Mouse (Mus musculus): Measurements from ENCODE around the gene Cdh18.
"Not testable (repeated sequence)": the region's sequence is repeated elsewhere in the genome, so short reads cannot be mapped to it uniquely, and the experiment has no call there.

The Cdh18 gene

DNA sequence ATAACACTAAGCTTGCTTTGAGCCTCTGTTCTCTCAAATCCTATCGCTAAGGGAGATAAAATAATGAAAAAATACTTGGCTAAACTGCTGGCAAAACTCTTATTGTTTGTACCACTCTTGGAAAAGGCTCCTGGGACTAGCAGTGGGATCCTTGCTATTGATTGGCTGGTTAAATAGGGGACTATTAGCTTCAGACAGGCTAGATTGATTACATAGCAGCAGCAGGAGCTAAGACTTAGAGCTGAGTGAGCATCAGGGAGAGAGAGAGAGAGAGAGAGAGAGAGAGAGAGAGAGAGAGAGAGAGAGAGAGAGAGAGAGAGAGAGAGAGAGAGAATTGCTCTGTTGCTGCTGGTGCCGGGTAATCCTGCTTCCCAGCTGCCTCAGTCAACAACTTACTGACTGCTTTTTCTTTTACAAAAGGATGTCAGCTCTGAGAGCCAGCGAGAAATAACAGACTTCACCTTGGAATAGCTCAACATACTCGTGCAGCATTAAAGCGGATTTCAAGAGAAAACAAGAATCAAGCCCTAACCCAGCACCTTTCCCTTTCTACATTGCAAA is at the start of gene Cdh18:
Gene Cdh18 (plus strand): TSS at position 312 of the 561 bp plus-strand sequence.
- DNase-seq (ENCODE audit: low spot score in 2 of 2) = no peak

DNA sequence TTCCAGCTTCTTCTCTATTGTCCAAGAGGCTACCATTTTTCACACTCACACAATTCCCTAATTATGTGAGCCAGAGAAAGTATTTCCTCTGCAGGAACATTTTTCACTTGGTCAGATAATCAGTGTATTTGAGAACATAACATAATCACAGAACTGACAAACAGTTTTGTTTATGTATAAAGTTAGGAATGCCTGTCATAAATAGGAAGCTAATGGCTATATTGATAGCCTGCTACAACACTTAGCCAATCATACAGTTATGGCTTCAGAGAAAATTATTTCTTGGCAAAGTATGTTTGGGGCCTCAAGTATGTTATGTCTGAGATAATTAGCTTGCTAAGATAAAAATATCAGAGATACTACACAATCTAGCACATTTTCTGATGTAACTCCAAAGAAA is 37.6 kb upstream of the Cdh18 start:
- no peak for DNase-seq (ENCODE audit: low spot score in 2 of 2)

- no peak for DNase-seq (ENCODE audit: low spot score in 2 of 2)
Measured at GRCm38 (mm10) chr15:22535828-22536227, 13.0 kb upstream of the Cdh18 start.

DNA sequence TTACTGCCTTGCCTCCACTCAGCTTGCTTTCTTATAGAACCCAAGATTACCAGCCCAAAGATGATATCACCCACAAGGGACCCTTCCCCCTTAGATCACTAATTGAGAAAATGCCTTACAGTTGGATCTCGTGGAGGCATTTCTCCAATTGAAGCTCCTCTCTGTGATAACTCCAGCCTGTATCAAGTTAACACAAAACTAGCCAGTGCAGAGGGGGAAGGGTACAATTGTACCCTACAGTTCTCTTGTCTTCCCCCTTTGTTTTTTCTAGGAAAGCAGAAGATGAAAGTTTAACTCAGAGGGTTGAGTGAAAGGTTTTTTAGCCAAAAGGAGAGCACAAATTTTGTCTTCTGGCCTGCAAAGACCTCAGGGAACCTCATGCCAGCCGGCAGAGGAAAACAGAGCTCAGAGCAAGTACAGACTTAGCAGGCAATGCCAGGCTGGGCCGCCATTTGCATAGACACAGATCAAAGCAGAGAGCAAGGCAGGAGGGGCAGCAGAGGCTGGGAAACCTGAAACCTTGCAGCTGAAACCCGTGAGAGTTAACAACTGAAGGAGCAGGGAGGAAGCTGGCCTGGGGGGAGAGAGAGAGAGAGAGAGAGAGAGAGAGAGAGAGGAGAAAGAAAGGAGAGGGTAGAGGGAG is 29.3 kb downstream of the Cdh18 start:
- no peak for DNase-seq (ENCODE audit: low spot score in 2 of 2)

- no peak for DNase-seq (ENCODE audit: low spot score in 2 of 2)
Measured at GRCm38 (mm10) chr15:22578617-22578990, 29.8 kb downstream of the Cdh18 start.

- DNase-seq (ENCODE audit: low spot score in 2 of 2) = no peak
Measured at GRCm38 (mm10) chr15:22584667-22585066, 35.8 kb downstream of the Cdh18 start.

DNA sequence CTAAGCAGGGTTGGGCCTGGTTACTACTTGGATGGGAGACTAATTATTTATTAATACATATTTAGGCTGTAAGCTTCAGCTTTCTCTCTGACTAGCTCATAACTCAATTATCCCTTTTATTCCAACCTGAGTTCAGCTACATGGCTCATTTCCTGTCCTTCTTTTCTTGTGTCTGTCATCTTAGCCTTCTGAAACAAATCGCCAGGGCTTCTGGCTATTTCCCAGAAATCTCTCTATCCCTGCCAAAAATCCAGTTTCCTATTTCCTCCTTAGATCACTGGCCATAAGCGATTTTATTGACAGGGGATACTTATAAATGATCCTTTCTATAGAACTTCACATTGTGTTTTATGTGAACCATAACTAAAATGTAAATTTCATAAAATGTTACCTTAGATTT is 167.6 kb downstream of the Cdh18 start:
- no peak for DNase-seq (ENCODE audit: low spot score in 2 of 2)

GRCm38 (mm10) chr15:22717681-22718080 is 168.9 kb downstream of the Cdh18 start:
- no peak for DNase-seq (ENCODE audit: low spot score in 2 of 2)

DNA sequence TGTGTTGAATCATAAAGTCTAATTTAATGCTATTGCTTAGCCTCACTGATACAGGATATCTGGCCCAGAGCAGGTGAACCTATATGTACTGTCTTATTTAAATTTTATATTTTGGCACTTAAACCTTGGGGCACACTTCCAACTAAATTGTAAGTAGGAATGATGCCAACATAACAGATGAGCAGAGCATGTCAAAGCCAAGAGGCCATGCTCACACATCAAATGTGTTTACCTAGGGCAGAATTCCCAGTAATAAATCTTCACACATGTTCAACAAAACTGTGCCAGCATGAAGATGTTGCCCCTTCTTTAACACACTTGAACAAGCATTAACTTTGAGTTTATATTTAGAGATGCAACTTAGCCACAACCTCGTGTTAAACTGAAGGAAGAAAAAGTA is 177.8 kb downstream of the Cdh18 start:
- DNase-seq (ENCODE audit: low spot score in 2 of 2) = no peak

DNA sequence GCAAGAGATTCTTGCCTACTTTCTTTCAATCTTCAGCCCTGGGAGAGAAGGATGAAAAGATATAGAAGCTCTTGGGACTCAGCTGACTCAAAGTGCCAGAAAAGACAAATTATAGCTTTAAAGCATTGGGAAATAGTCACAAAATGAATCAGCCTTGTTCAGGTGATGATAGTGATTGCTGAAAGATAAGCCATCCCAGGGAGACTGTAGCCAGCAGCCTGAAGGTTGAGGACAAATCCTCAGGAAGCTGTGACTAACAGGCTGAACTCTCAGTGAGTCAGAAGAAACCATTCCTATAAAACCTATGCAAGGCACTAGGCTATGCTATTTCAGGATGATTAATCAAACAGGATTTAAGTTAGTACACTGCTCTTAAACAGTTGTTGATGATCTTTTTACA is 184.2 kb downstream of the Cdh18 start:
- no peak for DNase-seq (ENCODE audit: low spot score in 2 of 2)

- no peak for DNase-seq (ENCODE audit: low spot score in 2 of 2)
Measured at GRCm38 (mm10) chr15:22736165-22736564, 187.3 kb downstream of the Cdh18 start.

DNA sequence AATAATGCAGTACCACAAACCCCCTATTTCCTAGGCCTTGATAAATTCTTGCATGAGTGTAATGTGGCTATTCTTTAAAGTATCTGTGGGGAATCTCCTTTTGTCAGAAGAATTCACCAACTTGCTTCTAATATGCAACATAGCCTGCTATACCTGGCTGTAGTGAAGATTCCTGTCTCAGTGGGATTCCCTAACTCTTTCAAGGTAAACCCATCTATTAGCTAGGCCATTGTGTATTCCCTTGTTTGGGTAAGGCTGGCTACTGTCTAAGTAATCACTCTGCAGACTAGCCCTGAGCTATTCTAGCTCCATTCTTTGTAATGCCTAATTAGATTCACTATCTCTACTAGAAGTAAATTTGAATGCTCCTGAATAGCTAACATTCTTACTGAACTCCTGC is 212.4 kb downstream of the Cdh18 start:
- DNase-seq (ENCODE audit: low spot score in 2 of 2) = not testable (repeated sequence)

DNA sequence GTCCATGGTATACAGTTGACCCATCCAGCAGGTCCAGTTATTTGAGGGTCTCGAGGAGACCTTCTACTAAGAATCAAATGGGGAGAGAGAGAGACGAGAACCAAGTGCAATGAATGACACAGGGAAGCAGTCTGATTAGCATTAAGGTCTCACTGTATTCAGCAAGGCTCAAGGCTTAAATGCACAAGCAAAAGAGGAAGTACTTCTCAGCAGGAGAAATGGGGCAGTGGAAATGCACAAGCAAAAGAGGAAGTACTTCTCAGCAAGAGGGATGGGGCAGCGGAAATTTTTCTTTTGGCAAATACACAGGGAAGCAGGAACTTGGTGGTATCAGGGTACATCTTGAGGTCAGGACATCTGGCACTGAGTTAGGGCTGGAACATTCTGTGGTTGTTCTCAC is 217.8 kb downstream of the Cdh18 start:
- DNase-seq (ENCODE audit: low spot score in 2 of 2) = not testable (repeated sequence)

DNA sequence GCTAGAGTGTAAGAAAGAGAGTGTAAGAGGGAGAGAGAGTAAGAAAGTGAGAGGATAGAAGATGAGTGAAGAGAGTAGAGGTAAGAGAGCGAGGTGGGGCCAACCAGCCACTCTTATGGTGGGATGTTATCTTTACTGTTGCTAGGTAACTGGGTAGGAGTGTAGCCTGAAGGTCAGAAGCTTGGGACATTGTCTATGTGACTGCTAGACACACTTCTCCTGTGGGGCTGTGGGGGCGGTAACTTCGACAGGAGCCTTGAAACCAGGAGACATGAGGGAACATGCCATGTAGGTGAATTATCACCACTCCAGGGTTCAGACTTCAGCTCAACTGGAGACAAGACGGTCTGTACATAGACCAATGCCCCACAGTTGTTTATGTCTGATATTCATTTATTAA is 227.5 kb downstream of the Cdh18 start:
- DNase-seq (ENCODE audit: low spot score in 2 of 2) = no peak

- DNase-seq (ENCODE audit: low spot score in 2 of 2) = no peak
Measured at GRCm38 (mm10) chr15:22789696-22790095, 240.9 kb downstream of the Cdh18 start.

DNA sequence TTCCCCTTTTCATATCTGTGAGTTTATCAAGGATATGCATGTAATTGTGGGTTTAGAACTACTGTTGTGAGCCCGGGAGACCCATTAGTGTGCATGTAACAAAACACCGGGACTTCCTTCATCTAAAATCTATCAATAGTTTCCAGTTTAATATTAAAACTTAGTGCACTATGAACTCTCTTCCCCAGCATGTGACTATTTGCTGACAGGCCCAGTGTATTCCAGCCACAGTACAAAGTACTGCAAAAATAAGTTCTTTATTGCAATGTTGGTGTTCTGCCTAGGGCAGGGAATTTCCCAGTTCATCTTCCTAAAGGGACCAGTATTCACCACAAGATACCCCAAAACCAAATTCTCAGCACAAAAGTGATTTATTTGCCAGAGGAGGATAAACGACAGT is 243.0 kb downstream of the Cdh18 start:
- DNase-seq (ENCODE audit: low spot score in 2 of 2) = no peak

DNA sequence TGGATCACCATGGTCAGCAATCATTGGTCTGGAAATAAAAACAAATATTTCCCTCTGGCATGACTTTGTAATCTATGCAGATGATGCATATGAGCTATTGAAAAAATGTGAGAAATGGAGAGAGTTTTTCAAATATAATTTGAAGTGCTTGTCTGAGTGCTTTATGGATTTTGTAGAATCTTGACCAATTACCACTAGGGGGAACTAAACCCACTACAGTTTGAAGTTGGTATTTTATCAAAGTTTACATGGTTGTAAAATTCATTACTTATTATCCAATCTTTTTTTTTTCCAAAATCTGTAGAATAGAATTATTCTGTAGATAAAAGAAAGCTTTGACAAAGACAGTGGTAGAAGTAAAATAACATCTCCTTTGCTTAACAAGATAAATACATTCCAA is 284.3 kb downstream of the Cdh18 start:
- no peak for DNase-seq (ENCODE audit: low spot score in 2 of 2)

DNA sequence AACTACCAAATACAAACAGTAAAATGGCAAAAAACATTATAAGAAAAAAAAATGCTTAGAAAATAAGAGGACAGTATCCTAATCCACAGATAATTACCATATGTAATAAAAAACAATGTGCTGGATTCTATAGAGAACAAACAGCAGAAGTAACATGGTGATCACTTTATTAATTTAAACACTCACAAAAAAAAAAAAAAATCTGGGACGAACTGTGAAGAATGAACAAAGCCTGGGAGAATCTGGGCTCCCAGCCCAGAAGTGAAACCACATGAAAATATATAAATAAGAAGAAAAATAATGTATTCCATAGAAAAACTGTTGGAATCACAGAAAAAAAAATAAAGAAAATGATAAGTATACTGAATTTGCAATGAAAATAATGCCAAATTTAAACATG is 288.4 kb downstream of the Cdh18 start:
- DNase-seq (ENCODE audit: low spot score in 2 of 2) = no peak

GRCm38 (mm10) chr15:22857704-22858103 is 308.9 kb downstream of the Cdh18 start:
- no peak for DNase-seq (ENCODE audit: low spot score in 2 of 2)

- DNase-seq (ENCODE audit: low spot score in 2 of 2) = no peak
Measured at GRCm38 (mm10) chr15:22870679-22871078, 321.9 kb downstream of the Cdh18 start.

- DNase-seq (ENCODE audit: low spot score in 2 of 2) = no peak
Measured at GRCm38 (mm10) chr15:22897724-22898123, 348.9 kb downstream of the Cdh18 start.

- no peak for DNase-seq (ENCODE audit: low spot score in 2 of 2)
Measured at GRCm38 (mm10) chr15:22898208-22898607, 349.4 kb downstream of the Cdh18 start.

GRCm38 (mm10) chr15:22914444-22914843 is 365.6 kb downstream of the Cdh18 start:
- no peak for DNase-seq (ENCODE audit: low spot score in 2 of 2)

GRCm38 (mm10) chr15:22934293-22934692 is 385.5 kb downstream of the Cdh18 start:
- DNase-seq (ENCODE audit: low spot score in 2 of 2) = no peak
